Mouse (Mus musculus) embryonic fibroblast, embryonic 13.5 days (primary cell): ENCODE data around the gene Tppp2. TPM values are rescaled to one million over a fixed set of nuclear protein-coding genes. Genes with fewer than 3 reads are reported as not detected.

Experiments
- H3K27ac ChIP-seq: 2 replicates; pipeline ENCODE4 v1.5.1; 2012; ENCODE audit warnings: low read length, control low read depth, inconsistent platforms; ENCODE audit not compliant: insufficient read depth
- H3K4me1 ChIP-seq: 2 replicates; pipeline ENCODE4 v1.6.1; 2011; ENCODE audit warnings: low read length; ENCODE audit not compliant: control insufficient read depth, insufficient read depth
- H3K4me3 ChIP-seq: 2 replicates; pipeline ENCODE4 v1.5.1; 2011; ENCODE audit warnings: mild to moderate bottlenecking, control low read depth, low read length; ENCODE audit not compliant: insufficient read depth
- CTCF ChIP-seq: IDR thresholded peaks from 2 replicates; pipeline ENCODE4 v1.5.1; 2011; ENCODE audit warnings: mild to moderate bottlenecking, control low read depth, low read length, moderate library complexity, borderline replicate concordance; ENCODE audit not compliant: insufficient read depth
- POLR2A ChIP-seq: IDR thresholded peaks from 2 replicates; pipeline ENCODE4 v1.6.1; 2011; ENCODE audit warnings: low read depth, mild to moderate bottlenecking, control low read depth, low read length, moderate library complexity
- polyA plus RNA-seq: library from polyadenylated mRNA; stranded (reverse); fragments of >200 nt; gene quantifications from 2 replicates; pipeline ENCODE4 v1.2.4, GENCODE M21; 2011; ENCODE audit warnings: low read depth; ENCODE audit not compliant: missing spikeins, insufficient read length

Tppp2 gene
- polyA plus RNA-seq, 1 experiment = not detected

- Histone ChIP-seq H3K27ac (no peak overlapping the region), H3K4me3 (no peak overlapping the region), H3K4me1 (no peaks in the 10 kb centered on the region)
- TF ChIP-seq POLR2A (no peak), CTCF (no peak)
These were observed 25.0 kb upstream of the Tppp2 start for GRCm38 (mm10) chr14:51893094-51893794.

- Histone ChIP-seq H3K4me3 (no peak overlapping the region), H3K27ac (no peak overlapping the region), H3K4me1 (no peaks in the 10 kb centered on the region)
- TF ChIP-seq CTCF (no peak), POLR2A (no peak)
These were observed 24.4 kb upstream of the Tppp2 start for GRCm38 (mm10) chr14:51893809-51894208.

- Histone ChIP-seq H3K27ac (no peak overlapping the region), H3K4me1 (no peaks in the 10 kb centered on the region), H3K4me3 (no peak overlapping the region)
- TF ChIP-seq POLR2A (no peak), CTCF (no peak)
These were observed 23.2 kb upstream of the Tppp2 start for GRCm38 (mm10) chr14:51895071-51895470.

GRCm38 (mm10) chr14:51896019-51896418 is 22.2 kb upstream of the Tppp2 start:
- TF ChIP-seq POLR2A = no peak
- no peak for TF ChIP-seq CTCF
- Histone ChIP-seq H3K27ac (no peak overlapping the region), H3K4me1 (no peaks in the 10 kb centered on the region), H3K4me3 (no peak overlapping the region)

DNA sequence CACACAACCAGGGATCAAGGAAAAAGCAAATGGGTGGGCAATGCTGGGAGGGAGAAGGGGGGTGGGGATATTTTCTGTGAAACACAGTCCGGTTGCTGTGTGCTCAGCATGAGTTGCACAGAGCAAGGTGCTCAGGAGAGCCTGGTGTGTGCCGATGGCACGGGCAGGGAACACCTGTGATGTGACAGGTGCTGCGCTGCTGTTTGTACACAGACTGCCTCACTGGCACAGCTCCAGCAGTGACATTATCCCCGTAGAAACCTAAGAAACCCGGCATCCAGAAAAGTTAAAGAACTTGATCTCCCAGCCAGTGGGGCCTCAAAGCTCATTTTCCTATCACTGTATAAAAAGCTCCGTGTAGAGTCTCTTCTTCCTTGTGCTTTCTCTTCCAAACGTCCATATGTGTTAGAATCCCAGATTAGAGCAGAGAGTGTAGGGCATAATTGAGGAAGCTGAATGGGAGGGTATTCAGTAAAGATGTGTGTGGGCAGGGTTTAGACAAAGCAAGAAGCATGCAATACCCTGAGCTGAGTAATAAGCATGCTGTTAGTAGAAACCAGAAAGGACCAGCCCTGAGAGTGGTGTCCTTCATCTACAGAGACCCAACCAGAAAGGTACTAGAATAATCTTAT is 21.6 kb upstream of the Tppp2 start:
- no peaks in the 10 kb centered on the region for H3K4me1 ChIP-seq
- TF ChIP-seq CTCF (no peak), POLR2A (no peak)
- no peak overlapping the region for H3K4me3 ChIP-seq
- no peak overlapping the region for H3K27ac ChIP-seq

- no peak overlapping the region for H3K4me3 ChIP-seq
- no peak for TF ChIP-seq CTCF
- TF ChIP-seq POLR2A = no peak
- H3K27ac ChIP-seq = no peak overlapping the region
- H3K4me1 ChIP-seq = no peaks in the 10 kb centered on the region
These were observed 18.9 kb upstream of the Tppp2 start for GRCm38 (mm10) chr14:51899351-51899750.

DNA sequence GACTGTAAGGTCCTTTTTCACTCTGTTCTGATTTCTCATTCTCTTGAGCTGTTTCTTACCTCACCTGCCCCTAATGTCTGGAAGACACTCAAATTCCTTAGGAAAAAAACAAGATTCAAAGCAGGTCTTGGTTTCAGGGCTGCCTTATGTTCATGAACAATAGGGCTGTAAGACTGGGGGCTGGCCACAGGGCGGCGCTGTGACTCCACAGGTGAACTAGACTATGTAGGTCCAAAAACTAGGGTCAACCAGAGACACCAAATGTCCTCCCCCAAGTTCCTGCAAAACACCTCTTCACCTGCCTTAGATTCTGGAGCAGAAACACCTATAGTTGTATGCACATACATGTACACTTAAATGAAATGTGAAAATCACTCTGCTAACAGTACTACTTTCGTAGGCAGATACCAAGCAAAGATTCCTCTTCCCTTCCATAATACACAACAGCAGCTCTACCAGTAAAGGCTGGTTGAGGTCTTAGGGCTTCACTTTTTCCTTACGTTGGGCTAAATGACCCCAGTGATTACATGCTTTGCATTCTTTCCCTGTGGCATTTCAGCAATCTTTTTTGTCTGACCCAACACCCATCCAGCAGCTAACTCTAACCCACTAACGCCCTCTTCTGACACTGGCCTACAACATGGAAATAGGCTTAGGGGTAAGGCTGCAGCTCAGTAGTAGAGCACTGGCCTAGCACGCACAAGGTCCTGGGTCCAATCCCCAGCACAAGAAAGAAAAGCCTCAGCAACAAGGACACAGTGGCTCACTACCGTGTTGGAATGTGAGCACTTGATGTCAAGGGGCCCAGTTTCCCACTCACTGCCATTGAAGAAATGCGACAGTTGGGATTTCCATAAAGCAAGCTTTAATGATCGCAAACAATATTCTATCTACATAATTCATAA is 15.2 kb upstream of the Tppp2 start:
- TF ChIP-seq CTCF (peak; percentile 76), POLR2A (no peak)
- H3K4me1 ChIP-seq = no peaks in the 10 kb centered on the region
- no peak overlapping the region for H3K4me3 ChIP-seq
- no peak overlapping the region for H3K27ac ChIP-seq

GRCm38 (mm10) chr14:51903782-51904181 is 14.4 kb upstream of the Tppp2 start:
- Histone ChIP-seq H3K4me1 (no peaks in the 10 kb centered on the region), H3K4me3 (no peak overlapping the region), H3K27ac (no peak overlapping the region)
- TF ChIP-seq POLR2A = no peak
- no peak for TF ChIP-seq CTCF

DNA sequence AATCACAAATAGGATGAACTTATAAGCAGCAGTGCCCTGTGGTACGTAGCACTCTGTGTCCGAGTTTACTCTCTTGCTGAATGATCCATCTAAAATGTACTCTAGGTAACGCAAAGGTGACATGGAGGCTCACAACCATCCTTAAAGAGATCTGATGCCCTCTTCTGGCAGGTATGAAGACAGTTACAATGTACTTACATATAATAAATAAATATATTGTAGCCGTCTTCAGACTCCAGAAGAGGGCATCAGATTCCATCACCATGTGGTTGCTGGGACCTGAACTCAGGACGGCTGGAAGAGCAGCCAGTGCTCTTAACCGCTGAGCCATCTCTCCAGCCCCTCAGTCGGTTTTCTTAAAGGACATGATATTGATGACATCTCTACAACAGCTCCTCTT is 13.5 kb upstream of the Tppp2 start:
- H3K4me3 ChIP-seq = no peak overlapping the region

DNA sequence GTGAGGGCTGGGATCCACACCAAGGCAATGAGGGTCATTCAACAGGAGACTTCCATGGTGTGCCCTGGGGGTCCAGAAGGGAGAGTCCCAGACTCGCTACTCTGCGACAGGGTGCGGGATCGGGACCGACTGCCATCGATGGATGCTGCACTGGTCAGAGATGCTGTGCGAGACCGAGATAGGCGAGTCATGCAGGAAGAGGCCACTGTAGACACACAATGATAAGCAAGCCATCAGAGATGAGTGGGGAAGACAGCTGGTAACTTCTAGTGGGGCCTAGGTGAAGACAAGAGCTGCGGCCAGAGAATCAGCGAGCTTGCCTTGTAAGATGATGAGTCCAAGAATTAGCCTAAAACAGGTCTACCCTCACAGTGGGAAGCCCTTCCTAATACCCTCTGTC is 12.1 kb upstream of the Tppp2 start:
- TF ChIP-seq CTCF (no peak), POLR2A (no peak)
- no peaks in the 10 kb centered on the region for H3K4me1 ChIP-seq
- H3K27ac ChIP-seq = no peak overlapping the region
- H3K4me3 ChIP-seq = no peak overlapping the region

More for the DNA sequence above, 13.5 kb upstream of the Tppp2 start:
- Histone ChIP-seq H3K27ac (no peak overlapping the region), H3K4me1 (no peaks in the 10 kb centered on the region)
- TF ChIP-seq POLR2A = no peak
- no peak for TF ChIP-seq CTCF
